In genomic region chr17:86236861-86237763, GRCm38 (mm10) we compare ENCODE assay signal across 8 mouse cellular contexts.
A peak's percentile ranks its signal among the peaks of the same experiment; 100 is the strongest.
DNase-seq lines count a peak whose midpoint lies in the region; ATAC-seq and TF ChIP-seq lines count a peak whose summit lies in the region.

No protein-coding gene starts in this region.

- TF ChIP-seq CTCF in left cerebral cortex, adult 2 months (IDR thresholded peaks at IDR 0.05): no peak
- TF ChIP-seq CTCF in cerebellum, adult 2 months (IDR thresholded peaks at IDR 0.05; ENCODE audit: borderline replicate concordance, insufficient read depth, low read depth, low read length): no peak

- H3K4me1 ChIP-seq in cerebellum, adult 2 months (ENCODE audit: control insufficient read depth, insufficient read depth, low read length): peaks cover 45% of the 10 kb centered on the region
- H3K4me1 ChIP-seq in heart, embryonic 12.5 days (replicated peaks): peaks cover 18% of the 10 kb centered on the region
- no peaks in the 10 kb centered on the region for H3K4me1 ChIP-seq in liver, embryonic 11.5 days (replicated peaks; ENCODE audit: control insufficient read depth, insufficient read depth, low read length)

- no peak for DNase-seq in left cerebral cortex, adult 2 months (ENCODE audit: extremely low spot score in 1 of 2, low spot score in 2 of 2)
- no peak for DNase-seq in left cerebral cortex, postnatal 36 days (ENCODE audit: low spot score in 2 of 2)
- peak; percentile 58 to 78 for DNase-seq in cerebellum, adult 2 months
- peak; percentile 75 to 82 for DNase-seq in lung, adult 18-20 months
- DNase-seq in spleen, postnatal 4 days (ENCODE audit: low spot score in 2 of 2): no peak
- DNase-seq in layer of hippocampus, postnatal 36 days: no peak
- no peak for DNase-seq in liver, embryonic 11.5 days (ENCODE audit: low spot score)

- no peaks in the 10 kb centered on the region for H3K27me3 ChIP-seq in cerebellum, adult 2 months (ENCODE audit: control insufficient read depth, insufficient read depth, low read length)
- H3K27me3 ChIP-seq in heart, embryonic 12.5 days (replicated peaks): no peaks in the 10 kb centered on the region
- H3K27me3 ChIP-seq in liver, embryonic 11.5 days (replicated peaks; ENCODE audit: control insufficient read depth, insufficient read depth, low read length): no peaks in the 10 kb centered on the region

- no peak overlapping the region for H3K4me2 ChIP-seq in heart, embryonic 12.5 days
- no peak overlapping the region for H3K4me2 ChIP-seq in liver, embryonic 11.5 days

- peak overlapping the region; percentile 13; the same call in 1 of the 2 replicates for H3K27ac ChIP-seq in left cerebral cortex, adult 2 months
- peak overlapping the region; percentile 3; the same call in 1 of the 2 replicates for H3K27ac ChIP-seq in cerebellum, adult 2 months (ENCODE audit: insufficient read depth, low read length)
- H3K27ac ChIP-seq in heart, embryonic 12.5 days (ENCODE audit: poor library complexity, severe bottlenecking): no peak overlapping the region
- no peak overlapping the region for H3K27ac ChIP-seq in liver, embryonic 11.5 days (ENCODE audit: low read depth, low read length)

- no peak overlapping the region for H3K4me3 ChIP-seq in left cerebral cortex, adult 2 months
- H3K4me3 ChIP-seq in cerebellum, adult 2 months (replicated peaks; ENCODE audit: insufficient read depth, low read depth, low read length): no peak overlapping the region
- H3K4me3 ChIP-seq in heart, embryonic 12.5 days: no peak overlapping the region
- H3K4me3 ChIP-seq in liver, embryonic 11.5 days (ENCODE audit: low read depth, low read length): no peak overlapping the region

- ATAC-seq in heart, embryonic 12.5 days (ENCODE audit: insufficient number of reproducible peaks, low FRiP score): 0 out of 2 replicates have a peak, but pooled peaks have one; percentile 26
- ATAC-seq in liver, embryonic 11.5 days (replicated peaks; ENCODE audit: low FRiP score): no peak

- H3K36me3 ChIP-seq in heart, embryonic 12.5 days: no peaks in the 10 kb centered on the region
- no peaks in the 10 kb centered on the region for H3K36me3 ChIP-seq in liver, embryonic 11.5 days (ENCODE audit: control insufficient read depth, insufficient read depth, low read length)

- H3K9me3 ChIP-seq in heart, embryonic 12.5 days (replicated peaks): peaks cover 5% of the 10 kb centered on the region; the same call in 1 of the 2 replicates
- H3K9me3 ChIP-seq in liver, embryonic 11.5 days (ENCODE audit: control insufficient read depth, low read length): no peaks in the 10 kb centered on the region

- TF ChIP-seq POLR2A in cerebellum, adult 2 months (IDR thresholded peaks at IDR 0.05; ENCODE audit: borderline replicate concordance, insufficient read depth, low read length): no peak

- H3K9ac ChIP-seq in heart, embryonic 12.5 days: no peak overlapping the region
- no peak overlapping the region for H3K9ac ChIP-seq in liver, embryonic 11.5 days (ENCODE audit: low read depth, low read length)

- 60% methylated on average over 16 of the region's 16 CpGs for WGBS in cerebellum, adult 2 months
- 79% methylated on average over 16 of the region's 16 CpGs for WGBS in heart, embryonic 12.5 days
- 70% methylated on average over 16 of the region's 16 CpGs for WGBS in liver, embryonic 11.5 days

- intact Hi-C loops in left cerebral cortex, adult 2 months (cut with DNase I): no loop called here
- intact Hi-C loops in left cerebral cortex, postnatal 36 days (cut with DNase I): no loop called here

Comparison
In these comparisons a context has a peak if more than half of its experiments do, and no peak if none do; other contexts are left out.
1. DNase-seq: peak in cerebellum, adult 2 months (2 of 2) and lung, adult 18-20 months (2 of 2); none in left cerebral cortex, adult 2 months (0 of 2), left cerebral cortex, postnatal 36 days (0 of 2), spleen, postnatal 4 days (0 of 2), layer of hippocampus, postnatal 36 days (0 of 2) and liver, embryonic 11.5 days (single experiment).
2. H3K27ac ChIP-seq: peak in left cerebral cortex, adult 2 months (single experiment) and cerebellum, adult 2 months (single experiment); none in heart, embryonic 12.5 days (single experiment) and liver, embryonic 11.5 days (single experiment).